In the genomic region with DNA sequence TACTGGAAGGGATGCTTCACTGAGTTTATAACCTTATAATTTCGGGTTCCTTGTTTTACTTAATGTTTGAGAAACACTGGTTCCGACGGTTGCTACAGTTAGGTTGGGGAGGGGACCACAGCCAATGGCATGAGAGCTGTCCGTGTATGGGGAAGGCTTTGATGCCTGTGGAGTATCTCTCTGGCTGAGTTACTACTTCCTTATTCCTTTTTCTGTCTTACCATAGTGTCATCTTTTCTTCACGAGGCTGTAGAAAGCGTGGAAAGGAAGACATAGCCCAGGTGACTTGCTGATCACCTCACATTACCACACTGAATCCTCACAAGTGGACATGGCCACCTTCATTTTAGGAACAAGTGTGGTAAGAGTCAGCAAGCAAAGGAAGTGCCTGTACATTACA, we compare ENCODE assay signal across 22 mouse cellular contexts. TPM values are rescaled to one million over a fixed set of nuclear protein-coding genes. Genes with fewer than 3 reads are reported as not detected.
A peak's percentile ranks its signal among the peaks of the same experiment; 100 is the strongest.
DNase-seq lines count a peak whose midpoint lies in the region; ATAC-seq lines count a peak whose summit lies in the region.
"Had no signal": no experiment of that assay in that cellular context is flagged by ENCODE, and none has a peak within 500 bp of the region (broad histone marks: within the 10 kb centered on the region; RNA-seq: fewer than 3 reads in every experiment).

No protein-coding gene starts in this region.

- DNase-seq in heart, adult 11 months, result peak; percentile 63
- DNase-seq in heart, adult 18-20 months, result no peak
- no peak for DNase-seq in lung, postnatal 14 days
- DNase-seq: adrenal gland, adult 2 months; adrenal gland, adult 8-10 months; adrenal gland, postnatal 10 days; adrenal gland, postnatal 14 days; adrenal gland, postnatal 25 days; adrenal gland, postnatal 36 days; B cell, adult 2 months; cerebellum, adult 11 months; cerebellum, adult 11-12 months; cerebellum, adult 18-20 months had no signal

- peak; percentile 33; the same call in 1 of the 2 replicates for ATAC-seq in granulocyte monocyte progenitor cell, adult 5-6 weeks (replicated peaks; ENCODE audit: poor library complexity, severe bottlenecking)
- peak; percentile 75 for ATAC-seq in megakaryocyte, adult 5-6 weeks (ENCODE audit: poor library complexity, severe bottlenecking)
- no peak for ATAC-seq in megakaryocyte-erythroid progenitor cell, adult 5-6 weeks (replicated peaks; ENCODE audit: low FRiP score, low TSS enrichment, poor library complexity, severe bottlenecking)
- ATAC-seq: activated CD4-positive, CD25-positive, alpha-beta regulatory T cell, adult 4 months; CD4-positive, CD25-positive, alpha-beta regulatory T cell, adult 4 months; Patski had no signal

RNA-seq across cellular contexts. Expression of a gene that starts 32.0 kb away (rescaled TPM):
- total RNA-seq in heart, adult 18-20 months (2021), result not detected
- total RNA-seq in granulocyte monocyte progenitor cell, adult 5-6 weeks (2014; fragmentation: Nextera tagmentation), result not detected in 2 replicates
- total RNA-seq in granulocyte monocyte progenitor cell, adult 5-6 weeks (2017), result not detected in 2 replicates
- total RNA-seq in megakaryocyte, adult 5-6 weeks (2015), result not detected in 2 replicates
- total RNA-seq in megakaryocyte, adult 5-6 weeks (2017), result not detected in 2 replicates
- total RNA-seq in megakaryocyte-erythroid progenitor cell, adult 5-6 weeks (2014; fragmentation: Nextera tagmentation), result not detected in 2 replicates
- total RNA-seq in megakaryocyte-erythroid progenitor cell, adult 5-6 weeks (2017), result not detected in 2 replicates
- total RNA-seq: CH12.LX, ES-E14, MEL had no signal
